Mouse (Mus musculus) megakaryocyte, embryonic 14.5 days (primary cell): ENCODE measurements around the gene Mtif2. TPM values are rescaled to one million over a fixed set of nuclear protein-coding genes. Genes with fewer than 3 reads are reported as not detected.

Experiments
- H3K27me3 ChIP-seq: replicated peaks from 2 replicates; pipeline ENCODE3; 2012; ENCODE audit warnings: inconsistent platforms
- H3K36me3 ChIP-seq: replicated peaks from 2 replicates; pipeline ENCODE3; 2012; ENCODE audit warnings: low read length, inconsistent platforms, mixed read lengths
- H3K4me1 ChIP-seq: 2 replicates; pipeline ENCODE4 v1.6.1; 2012; ENCODE audit warnings: inconsistent platforms
- H3K4me3 ChIP-seq: replicated peaks from 2 replicates; pipeline ENCODE3; 2012; ENCODE audit warnings: moderate library complexity, mild to moderate bottlenecking, inconsistent platforms
- H3K9me3 ChIP-seq: 2 replicates; pipeline ENCODE4 v1.6.1; 2012; ENCODE audit warnings: inconsistent platforms
- FLI1 ChIP-seq: IDR thresholded peaks from 2 replicates; pipeline ENCODE4 v1.6.1; 2012; ENCODE audit warnings: low read length, inconsistent platforms, mixed read lengths
- GATA1 ChIP-seq: IDR thresholded peaks from 3 replicates; pipeline ENCODE4 v1.6.1; 2012; ENCODE audit warnings: mixed read lengths, low read length, inconsistent platforms, borderline replicate concordance
- polyA plus RNA-seq: library from polyadenylated mRNA; stranded (reverse); fragments of >175 nt; gene quantifications from 2 replicates; pipeline ENCODE4 v1.2.3, GENCODE M21; 2012; ENCODE audit warnings: low replicate concordance; ENCODE audit not compliant: insufficient read depth

Mtif2 gene
- polyA plus RNA-seq, 1 experiment, result 2.6 TPM

DNA sequence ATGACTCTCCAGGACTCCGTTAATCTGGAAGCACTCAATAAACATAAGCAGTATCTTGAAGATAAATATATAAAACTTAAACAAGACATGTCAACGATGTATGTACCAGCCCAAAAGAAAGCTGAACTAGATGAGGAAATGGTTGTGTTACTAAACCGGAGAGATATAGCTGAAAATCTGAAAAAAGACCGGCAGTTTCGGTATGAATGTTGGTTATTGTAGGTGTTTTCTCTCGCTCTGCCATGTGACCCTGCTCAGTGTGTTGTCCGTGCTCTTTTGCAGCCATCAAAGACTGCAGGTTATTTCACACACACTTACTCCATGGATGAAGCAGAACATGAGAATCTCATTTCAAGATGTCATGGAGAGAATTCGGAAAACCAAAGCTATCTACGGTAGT is 34.2 kb downstream of the Mtif2 start:
- TF ChIP-seq GATA1 (no peak), FLI1 (no peak)
- Histone ChIP-seq H3K4me1 (no peaks in the 10 kb centered on the region), H3K27me3 (no peaks in the 10 kb centered on the region), H3K4me3 (no peak overlapping the region), H3K36me3 (no peaks in the 10 kb centered on the region), H3K9me3 (no peaks in the 10 kb centered on the region)

DNA sequence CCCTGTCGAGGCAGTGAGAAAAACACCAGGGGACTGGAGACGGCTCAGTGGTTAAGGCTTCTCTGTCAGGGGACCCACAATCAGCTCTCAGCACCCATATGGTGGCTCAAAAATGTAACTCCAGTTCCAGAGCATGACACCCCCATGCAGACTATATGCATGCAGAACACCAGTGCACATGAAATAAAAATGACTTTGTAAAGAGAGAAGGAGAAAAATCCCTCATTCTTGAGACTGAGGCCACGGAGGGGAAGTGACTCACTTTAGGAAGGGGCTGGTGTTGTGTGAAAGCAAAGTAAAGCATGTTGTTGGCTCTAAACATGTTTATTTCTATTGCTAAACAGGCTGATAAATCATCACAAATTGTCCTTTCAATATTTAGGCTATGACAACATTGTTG is 34.8 kb downstream of the Mtif2 start:
- H3K4me3 ChIP-seq, result no peak overlapping the region
- H3K4me1 ChIP-seq, result no peaks in the 10 kb centered on the region
- no peaks in the 10 kb centered on the region for H3K36me3 ChIP-seq
- TF ChIP-seq FLI1 (no peak), GATA1 (no peak)
- H3K9me3 ChIP-seq, result no peaks in the 10 kb centered on the region
- H3K27me3 ChIP-seq, result no peaks in the 10 kb centered on the region

GRCm38 (mm10) chr11:29563406-29563805 is 37.2 kb downstream of the Mtif2 start:
- H3K4me1 ChIP-seq, result 0 out of 2 replicates have a peak, but pooled peaks cover under 1% of the 10 kb centered on the region
- H3K27me3 ChIP-seq, result no peaks in the 10 kb centered on the region
- no peaks in the 10 kb centered on the region for H3K36me3 ChIP-seq
- no peak overlapping the region for H3K4me3 ChIP-seq
- no peaks in the 10 kb centered on the region for H3K9me3 ChIP-seq
- no peak for TF ChIP-seq FLI1

DNA sequence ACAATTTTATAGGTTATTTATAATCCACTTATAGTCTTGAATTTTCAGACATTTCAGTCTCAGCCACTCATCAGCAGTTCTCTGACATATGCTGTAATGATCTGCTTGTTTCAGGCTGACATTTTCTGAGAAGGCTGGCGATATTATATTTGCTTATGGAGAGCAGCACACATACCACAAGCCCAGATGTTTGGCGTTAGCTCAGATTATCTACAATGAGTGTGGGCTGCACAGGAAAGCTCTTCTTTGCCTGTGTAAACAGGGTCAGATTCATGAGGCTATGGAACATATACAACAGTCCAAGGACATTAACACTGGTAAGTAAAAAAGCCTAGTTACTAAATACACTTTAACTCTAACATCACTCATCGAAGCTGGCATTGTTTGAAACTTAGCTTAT is 45.3 kb downstream of the Mtif2 start:
- no peak overlapping the region for H3K4me3 ChIP-seq

GRCm38 (mm10) chr11:29572656-29573055 is 46.4 kb downstream of the Mtif2 start:
- Histone ChIP-seq H3K27me3 (peaks cover 3% of the 10 kb centered on the region), H3K4me1 (peaks cover 11% of the 10 kb centered on the region; the same call in 1 of the 2 replicates), H3K9me3 (no peaks in the 10 kb centered on the region), H3K36me3 (no peaks in the 10 kb centered on the region), H3K4me3 (no peak overlapping the region)
- no peak for TF ChIP-seq FLI1
- TF ChIP-seq GATA1, result no peak

More for the DNA sequence above, 45.3 kb downstream of the Mtif2 start:
- H3K9me3 ChIP-seq, result no peaks in the 10 kb centered on the region
- peaks cover 3% of the 10 kb centered on the region for H3K27me3 ChIP-seq
- H3K4me1 ChIP-seq, result peaks cover 11% of the 10 kb centered on the region; the same call in 1 of the 2 replicates
- TF ChIP-seq GATA1, result no peak
- TF ChIP-seq FLI1, result no peak
- no peaks in the 10 kb centered on the region for H3K36me3 ChIP-seq

DNA sequence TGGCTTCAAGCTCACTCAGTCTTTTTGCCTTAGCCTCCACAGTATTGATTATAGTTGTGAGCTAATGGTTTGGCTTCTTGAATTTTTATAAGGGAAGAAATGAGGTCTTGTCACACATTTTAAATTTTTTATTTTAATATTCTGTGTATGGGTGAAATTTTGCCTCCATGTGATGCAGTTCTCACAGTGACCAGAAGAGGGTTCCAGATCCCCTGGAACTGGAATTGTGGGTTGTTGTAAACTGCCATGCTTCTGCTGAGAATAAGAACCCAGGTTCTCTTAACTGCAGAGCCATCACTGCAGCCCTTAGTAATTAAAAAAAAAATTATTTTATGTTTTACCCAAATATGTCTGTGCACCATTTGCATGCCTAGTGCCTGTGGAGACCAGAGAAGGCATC is 53.4 kb downstream of the Mtif2 start:
- Histone ChIP-seq H3K4me1 (no peaks in the 10 kb centered on the region), H3K4me3 (no peak overlapping the region), H3K9me3 (peaks cover 7% of the 10 kb centered on the region; the same call in 1 of the 2 replicates), H3K27me3 (no peaks in the 10 kb centered on the region), H3K36me3 (no peaks in the 10 kb centered on the region)
- TF ChIP-seq GATA1 (no peak), FLI1 (no peak)

Other genes with a start within 250 kb of the Mtif2 start
- 4.2 and 7.3 TPM in 2 replicates for gene Ccdc88a, start 152.8 kb upstream of the Mtif2 start, polyA plus RNA-seq
- 7.7 TPM in 1 of 2 replicates, not detected in the other for gene Prorsd1, start 11.4 kb upstream of the Mtif2 start, polyA plus RNA-seq
- gene Clhc1, start 21.5 kb downstream of the Mtif2 start, polyA plus RNA-seq, result not detected in 2 replicates
- 9.5 and 110 TPM in 2 replicates for gene Rps27a, start 21.7 kb downstream of the Mtif2 start, polyA plus RNA-seq
- 295 and 641 TPM in 2 replicates for gene Rtn4, start 166.5 kb downstream of the Mtif2 start, polyA plus RNA-seq